Mouse (Mus musculus): Measurements from ENCODE around the gene Gltp. TPM values are rescaled to one million over a fixed set of nuclear protein-coding genes. Genes with fewer than 3 reads are reported as not detected.
A peak's percentile ranks its signal among the peaks of the same experiment; 100 is the strongest.

Gltp gene
- polyA plus RNA-seq, 1 experiment, result 33.5 TPM

GRCm38 (mm10) chr5:114698044-114698746 lies 7.4 kb upstream of the Gltp start:
- 86% methylated on average over 19 of the region's 19 CpGs for WGBS
- Histone ChIP-seq H3K4me3 (replicated peaks; ENCODE audit: control insufficient read depth, low read depth, low read length) (no peak overlapping the region), H3K27ac (ENCODE audit: control insufficient read depth, insufficient read depth, low read depth, low read length, poor library complexity) (no peak overlapping the region), H3K4me1 (ENCODE audit: control insufficient read depth, insufficient read depth, low read length) (peaks cover 2% of the 10 kb centered on the region; the same call in 1 of the 2 replicates)
- no peak for TF ChIP-seq POLR2A (IDR thresholded peaks at IDR 0.05; ENCODE audit: borderline replicate concordance, control insufficient read depth, low read depth, low read length)

GRCm38 (mm10) chr5:114696939-114697338 lies 6.2 kb upstream of the Gltp start:
- Histone ChIP-seq H3K4me3 (replicated peaks; ENCODE audit: control insufficient read depth, low read depth, low read length) (no peak overlapping the region), H3K27ac (ENCODE audit: control insufficient read depth, insufficient read depth, low read depth, low read length, poor library complexity) (no peak overlapping the region), H3K4me1 (ENCODE audit: control insufficient read depth, insufficient read depth, low read length) (peaks cover 2% of the 10 kb centered on the region; the same call in 1 of the 2 replicates)
- 80% methylated on average over 17 of the region's 17 CpGs for WGBS
- no peak for TF ChIP-seq POLR2A (IDR thresholded peaks at IDR 0.05; ENCODE audit: borderline replicate concordance, control insufficient read depth, low read depth, low read length)
- no peak for TF ChIP-seq CTCF (IDR thresholded peaks at IDR 0.05; ENCODE audit: control insufficient read depth, insufficient read depth, low read length)

GRCm38 (mm10) chr5:114695775-114696174 lies 5.0 kb upstream of the Gltp start:
- H3K27ac ChIP-seq (ENCODE audit: control insufficient read depth, insufficient read depth, low read depth, low read length, poor library complexity), result no peak overlapping the region
- 70% methylated on average over 5 of the region's 5 CpGs for WGBS
- TF ChIP-seq CTCF (IDR thresholded peaks at IDR 0.05; ENCODE audit: control insufficient read depth, insufficient read depth, low read length), result no peak
- no peak for TF ChIP-seq POLR2A (IDR thresholded peaks at IDR 0.05; ENCODE audit: borderline replicate concordance, control insufficient read depth, low read depth, low read length)
- peaks cover 5% of the 10 kb centered on the region for H3K4me1 ChIP-seq (ENCODE audit: control insufficient read depth, insufficient read depth, low read length)
- no peak overlapping the region for H3K4me3 ChIP-seq (replicated peaks; ENCODE audit: control insufficient read depth, low read depth, low read length)

- peaks cover 7% of the 10 kb centered on the region for H3K4me1 ChIP-seq (ENCODE audit: control insufficient read depth, insufficient read depth, low read length)
- TF ChIP-seq CTCF (IDR thresholded peaks at IDR 0.05; ENCODE audit: control insufficient read depth, insufficient read depth, low read length) (no peak), POLR2A (IDR thresholded peaks at IDR 0.05; ENCODE audit: borderline replicate concordance, control insufficient read depth, low read depth, low read length) (no peak)
- H3K27ac ChIP-seq (ENCODE audit: control insufficient read depth, insufficient read depth, low read depth, low read length, poor library complexity), result peak overlapping the region; percentile 24; the same call in 1 of the 2 replicates
- peak overlapping the region; percentile 91 for H3K4me3 ChIP-seq (replicated peaks; ENCODE audit: control insufficient read depth, low read depth, low read length)
- WGBS, result 5% methylated on average over 16 of the region's 16 CpGs
These were observed 951 bp downstream of the Gltp start for GRCm38 (mm10) chr5:114689700-114690366.

GRCm38 (mm10) chr5:114688703-114689102 lies 2.1 kb downstream of the Gltp start:
- Histone ChIP-seq H3K4me3 (replicated peaks; ENCODE audit: control insufficient read depth, low read depth, low read length) (no peak overlapping the region), H3K4me1 (ENCODE audit: control insufficient read depth, insufficient read depth, low read length) (peaks cover 7% of the 10 kb centered on the region), H3K27ac (ENCODE audit: control insufficient read depth, insufficient read depth, low read depth, low read length, poor library complexity) (no peak overlapping the region)
- 81% methylated on average over 13 of the region's 13 CpGs for WGBS
- TF ChIP-seq POLR2A (IDR thresholded peaks at IDR 0.05; ENCODE audit: borderline replicate concordance, control insufficient read depth, low read depth, low read length) (no peak), CTCF (IDR thresholded peaks at IDR 0.05; ENCODE audit: control insufficient read depth, insufficient read depth, low read length) (no peak)

- TF ChIP-seq CTCF (IDR thresholded peaks at IDR 0.05; ENCODE audit: control insufficient read depth, insufficient read depth, low read length) (no peak), POLR2A (IDR thresholded peaks at IDR 0.05; ENCODE audit: borderline replicate concordance, control insufficient read depth, low read depth, low read length) (no peak)
- Histone ChIP-seq H3K27ac (ENCODE audit: control insufficient read depth, insufficient read depth, low read depth, low read length, poor library complexity) (no peak overlapping the region), H3K4me1 (ENCODE audit: control insufficient read depth, insufficient read depth, low read length) (peaks cover 8% of the 10 kb centered on the region), H3K4me3 (replicated peaks; ENCODE audit: control insufficient read depth, low read depth, low read length) (no peak overlapping the region)
These were observed 2.9 kb downstream of the Gltp start for GRCm38 (mm10) chr5:114687901-114688300.

GRCm38 (mm10) chr5:114686726-114687210 lies 4.0 kb downstream of the Gltp start:
- 84% methylated on average over 7 of the region's 7 CpGs for WGBS
- no peak overlapping the region for H3K27ac ChIP-seq (ENCODE audit: control insufficient read depth, insufficient read depth, low read depth, low read length, poor library complexity)
- TF ChIP-seq CTCF (IDR thresholded peaks at IDR 0.05; ENCODE audit: control insufficient read depth, insufficient read depth, low read length) (no peak), POLR2A (IDR thresholded peaks at IDR 0.05; ENCODE audit: borderline replicate concordance, control insufficient read depth, low read depth, low read length) (no peak)
- H3K4me3 ChIP-seq (replicated peaks; ENCODE audit: control insufficient read depth, low read depth, low read length), result no peak overlapping the region
- H3K4me1 ChIP-seq (ENCODE audit: control insufficient read depth, insufficient read depth, low read length), result peaks cover 9% of the 10 kb centered on the region

- WGBS, result 83% methylated on average over 5 of the region's 5 CpGs
- no peak overlapping the region for H3K4me3 ChIP-seq (replicated peaks; ENCODE audit: control insufficient read depth, low read depth, low read length)
- no peak overlapping the region for H3K27ac ChIP-seq (ENCODE audit: control insufficient read depth, insufficient read depth, low read depth, low read length, poor library complexity)
- TF ChIP-seq CTCF (IDR thresholded peaks at IDR 0.05; ENCODE audit: control insufficient read depth, insufficient read depth, low read length), result no peak
- TF ChIP-seq POLR2A (IDR thresholded peaks at IDR 0.05; ENCODE audit: borderline replicate concordance, control insufficient read depth, low read depth, low read length), result no peak
- H3K4me1 ChIP-seq (ENCODE audit: control insufficient read depth, insufficient read depth, low read length), result peaks cover 6% of the 10 kb centered on the region
These were observed 4.8 kb downstream of the Gltp start for GRCm38 (mm10) chr5:114685986-114686385.

All from bone marrow, adult 2 months (tissue).